Mouse (Mus musculus) megakaryocyte, embryonic 14.5 days (primary cell): Measurements from ENCODE around the gene AC161166.1.

Experiments
- FLI1 ChIP-seq: IDR thresholded peaks from 2 replicates; pipeline ENCODE4 v1.6.1; 2012; ENCODE audit warnings: low read length, inconsistent platforms, mixed read lengths
- GATA1 ChIP-seq: IDR thresholded peaks from 3 replicates; pipeline ENCODE4 v1.6.1; 2012; ENCODE audit warnings: mixed read lengths, low read length, inconsistent platforms, borderline replicate concordance

- TF ChIP-seq GATA1 (no peak), FLI1 (no peak)
These were observed 44.4 kb downstream of the AC161166.1 start for GRCm38 (mm10) chr7:24467886-24468285.
